Mouse (Mus musculus) embryonic facial prominence, embryonic 15.5 days (tissue): Measurements from ENCODE around the gene Gas2l2. TPM values are rescaled to one million over a fixed set of nuclear protein-coding genes. Genes with fewer than 3 reads are reported as not detected.
A peak's percentile ranks its signal among the peaks of the same experiment; 100 is the strongest.

Experiments used
- ATAC-seq: fragments of 200-750 bp; cut with Nextera tagmentation; 2 replicates; pipeline ENCODE4 v1.8.0; 2017; ENCODE audit warnings: low read depth, moderate TSS enrichment; ENCODE audit not compliant: insufficient number of reproducible peaks, low FRiP score, low TSS enrichment
- H3K27ac ChIP-seq: fragments of 300-500 bp; sonication (generic); replicated peaks from 2 replicates; pipeline ENCODE4 v1.5.1; 2015; ENCODE audit warnings: mild to moderate bottlenecking, inconsistent platforms
- H3K27me3 ChIP-seq: fragments of 300-500 bp; sonication (generic); 2 replicates; pipeline ENCODE4 v1.6.1; 2015; ENCODE audit warnings: inconsistent platforms
- H3K36me3 ChIP-seq: fragments of 300-500 bp; sonication (generic); 2 replicates; pipeline ENCODE4 v1.6.1; 2015; ENCODE audit warnings: mild to moderate bottlenecking, inconsistent platforms
- H3K4me1 ChIP-seq: fragments of 300-500 bp; sonication (generic); 2 replicates; pipeline ENCODE4 v1.6.1; 2015; ENCODE audit warnings: inconsistent platforms
- H3K4me2 ChIP-seq: fragments of 300-500 bp; sonication (generic); replicated peaks from 2 replicates; pipeline ENCODE4 v1.6.1; 2015; ENCODE audit warnings: mild to moderate bottlenecking, inconsistent platforms
- H3K4me3 ChIP-seq: fragments of 300-500 bp; sonication (generic); replicated peaks from 2 replicates; pipeline ENCODE4 v1.5.1; 2015; ENCODE audit warnings: mild to moderate bottlenecking, inconsistent platforms
- H3K9ac ChIP-seq: fragments of 300-500 bp; sonication (generic); 2 replicates; pipeline ENCODE4 v1.6.1; 2015; ENCODE audit warnings: inconsistent platforms
- H3K9me3 ChIP-seq: fragments of 300-500 bp; sonication (generic); replicated peaks from 2 replicates; pipeline ENCODE4 v1.6.1; 2016; ENCODE audit warnings: inconsistent platforms
- WGBS: fragments of 180-500 bp; shearing (Covaris S2); methylation state at CpG from one replicate; pipeline ENCODE4 v1.1.7; 2015; 5-methylcytosine and 5-hydroxymethylcytosine counted together
- polyA plus RNA-seq: library from polyadenylated mRNA; unstranded; fragments of >200 nt; fragmentation: Nextera tagmentation; extraction: Ambion mirVana; gene quantifications from 2 replicates; pipeline ENCODE4 v1.2.1, GENCODE M21; 2015

Gas2l2 gene
- polyA plus RNA-seq, 1 experiment from 2014 or later = 0.91 TPM

DNA sequence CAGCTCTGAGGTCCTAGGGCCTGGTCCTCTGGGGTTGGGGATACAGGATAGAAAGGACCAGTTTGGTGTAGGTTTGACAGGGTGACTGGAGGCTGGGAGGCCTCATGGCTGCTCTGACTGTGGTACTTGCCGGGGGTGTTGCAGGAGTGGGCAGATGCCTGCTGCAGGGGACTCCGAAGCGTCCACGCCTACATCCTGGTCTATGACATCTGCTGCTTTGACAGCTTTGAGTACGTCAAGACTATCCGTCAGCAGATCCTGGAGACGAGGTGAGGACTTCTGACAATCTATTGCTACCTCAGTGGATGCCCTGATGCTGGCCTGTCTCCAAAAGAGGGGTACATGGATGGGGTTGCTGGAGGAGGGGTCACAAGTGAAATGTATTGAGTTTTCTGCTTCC is 11.5 kb downstream of the Gas2l2 start:
- peaks cover 5% of the 10 kb centered on the region for H3K4me1 ChIP-seq
- H3K36me3 ChIP-seq = no peaks in the 10 kb centered on the region
- no peak overlapping the region for H3K27ac ChIP-seq
- no peak overlapping the region for H3K4me2 ChIP-seq
- WGBS = 81% methylated on average over 7 of the region's 7 CpGs
- peaks cover 46% of the 10 kb centered on the region for H3K27me3 ChIP-seq
- ATAC-seq = no peak
- H3K9ac ChIP-seq = no peak overlapping the region
- no peak overlapping the region for H3K4me3 ChIP-seq
- H3K9me3 ChIP-seq = no peaks in the 10 kb centered on the region

DNA sequence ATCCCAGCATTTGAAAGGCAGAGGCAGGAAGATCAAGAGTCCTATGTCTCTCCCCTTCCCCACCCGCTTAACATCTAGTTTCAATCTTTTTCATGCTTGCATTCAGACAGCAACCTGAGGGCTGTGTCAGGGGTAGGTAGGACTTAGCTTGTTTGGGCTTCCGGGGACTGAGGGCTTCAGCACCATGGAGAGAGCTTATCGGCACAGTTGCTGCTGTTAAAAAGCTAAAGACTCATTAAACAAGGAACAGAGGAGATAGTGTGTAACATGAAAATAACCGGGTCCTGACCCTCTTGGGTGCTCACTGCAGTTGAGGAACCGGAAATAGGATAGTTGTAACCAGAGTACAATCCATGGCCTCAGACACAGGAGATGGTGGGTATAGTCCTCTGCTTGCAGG is 12.2 kb downstream of the Gas2l2 start:
- H3K4me2 ChIP-seq = no peak overlapping the region
- peaks cover 46% of the 10 kb centered on the region for H3K27me3 ChIP-seq
- no peak for ATAC-seq
- H3K4me1 ChIP-seq = peaks cover 5% of the 10 kb centered on the region
- no peak overlapping the region for H3K9ac ChIP-seq
- WGBS = 6% methylated on average over 5 of the region's 5 CpGs
- H3K4me3 ChIP-seq = no peak overlapping the region
- no peaks in the 10 kb centered on the region for H3K9me3 ChIP-seq
- H3K27ac ChIP-seq = no peak overlapping the region
- no peaks in the 10 kb centered on the region for H3K36me3 ChIP-seq

DNA sequence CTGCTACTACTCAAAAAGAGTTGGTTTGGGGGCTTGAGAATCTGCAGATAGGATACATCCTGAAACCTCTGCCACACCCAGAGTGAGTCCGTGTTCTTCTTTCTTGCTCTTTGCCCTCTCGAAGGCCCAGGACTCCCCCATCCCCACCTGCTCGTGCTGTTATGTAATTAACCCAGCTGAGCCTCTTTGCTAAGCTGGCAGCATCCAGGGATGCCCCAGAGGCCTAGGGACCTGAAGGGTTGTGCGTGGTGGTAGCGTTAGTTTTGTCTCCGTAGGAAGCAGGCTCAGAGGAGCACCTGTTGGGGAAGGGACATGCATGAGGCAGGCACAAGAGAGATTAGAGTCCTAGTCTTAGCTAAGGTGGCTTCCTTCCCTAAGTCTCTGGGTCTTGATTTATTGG is 18.7 kb downstream of the Gas2l2 start:
- H3K27me3 ChIP-seq = peaks cover 7% of the 10 kb centered on the region; the same call in 1 of the 2 replicates
- no peak overlapping the region for H3K9ac ChIP-seq
- 43% methylated on average over 6 of the region's 6 CpGs for WGBS
- peak overlapping the region; percentile 91; the same call in 1 of the 2 replicates for H3K4me2 ChIP-seq
- no peak overlapping the region for H3K27ac ChIP-seq
- peak overlapping the region; percentile 73 for H3K4me3 ChIP-seq
- H3K4me1 ChIP-seq = peaks cover 13% of the 10 kb centered on the region
- no peak for ATAC-seq
- H3K36me3 ChIP-seq = no peaks in the 10 kb centered on the region
- no peaks in the 10 kb centered on the region for H3K9me3 ChIP-seq

DNA sequence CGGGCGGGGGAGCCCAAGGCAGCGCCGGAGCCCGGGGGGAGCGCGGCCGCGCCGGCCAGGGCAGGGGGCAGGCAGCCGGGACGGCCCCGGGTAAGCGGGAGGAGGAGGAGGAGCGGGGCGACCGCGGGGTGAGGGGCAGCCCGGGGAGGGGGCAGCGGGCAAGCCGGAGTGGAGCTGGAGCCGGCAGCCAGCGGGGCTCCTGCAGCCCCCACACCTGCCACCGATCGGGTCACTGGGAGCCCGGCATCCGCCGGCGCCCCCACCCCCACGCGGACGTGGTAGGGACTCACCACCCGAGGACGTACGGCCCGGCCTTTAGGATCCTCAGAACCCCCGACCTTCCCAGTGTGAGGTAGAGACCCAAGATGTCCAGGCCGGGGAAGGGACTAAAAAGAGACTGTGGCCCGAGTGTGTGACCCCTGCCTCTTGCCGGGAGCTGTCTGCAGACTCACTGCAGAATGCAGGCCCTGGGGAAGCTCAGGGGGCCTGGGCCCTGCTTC is 19.4 kb downstream of the Gas2l2 start:
- 2% methylated on average over 34 of the region's 40 CpGs for whole genome bisulfite sequencing
- Histone ChIP-seq H3K4me1 (peaks cover 13% of the 10 kb centered on the region), H3K27me3 (peaks cover 7% of the 10 kb centered on the region; the same call in 1 of the 2 replicates), H3K4me2 (peak overlapping the region; percentile 91), H3K4me3 (peak overlapping the region; percentile 73), H3K27ac (no peak overlapping the region), H3K36me3 (no peaks in the 10 kb centered on the region), H3K9me3 (no peaks in the 10 kb centered on the region), H3K9ac (peak overlapping the region; percentile 54)
- no peak for ATAC-seq

DNA sequence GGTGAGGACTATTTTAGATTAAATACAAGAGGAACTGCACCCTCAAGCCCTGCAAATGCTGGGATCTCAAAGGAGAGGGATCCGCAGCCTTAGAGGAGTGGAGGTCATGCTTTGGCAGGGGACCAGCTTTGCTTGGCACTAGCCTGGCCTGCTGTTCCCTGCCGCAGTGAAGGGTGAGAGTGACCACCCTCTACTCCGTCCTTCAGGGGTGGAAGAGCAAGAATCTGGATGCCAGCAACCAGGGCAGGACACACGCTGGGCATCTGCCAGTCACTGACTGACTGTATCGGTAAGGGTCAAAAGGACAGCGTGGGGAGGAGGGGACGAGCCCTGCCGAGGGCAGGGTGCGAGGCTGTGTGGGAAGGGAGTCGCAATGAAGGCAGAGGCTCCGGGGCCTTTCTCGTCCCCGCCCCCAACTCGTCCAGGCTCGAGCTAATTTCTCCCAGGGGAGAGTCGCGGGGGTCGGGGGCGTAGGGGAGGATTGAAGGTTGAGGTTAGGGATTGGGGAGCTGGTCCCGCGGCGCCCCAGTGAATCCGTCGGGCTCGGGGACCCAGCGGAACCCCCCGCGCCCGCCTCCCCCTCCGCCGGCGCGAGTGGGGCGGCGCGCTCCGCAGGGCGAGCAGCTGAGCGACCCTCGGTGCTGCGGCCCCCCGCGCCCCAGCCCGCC is 20.0 kb downstream of the Gas2l2 start, which contains the start of gene Rasl10b:
Gene Rasl10b (plus strand): TSS at position 51 of the 668 bp plus-strand sequence.
- Histone ChIP-seq H3K9ac (peak within 1 kb of the TSS; percentile 54), H3K36me3 (0 out of 2 replicates have a peak, but pooled peaks cover under 1% of the 10 kb centered on the region), H3K9me3 (no peaks in the 10 kb centered on the region), H3K4me3 (peak within 1 kb of the TSS; percentile 73), H3K27me3 (peaks cover 7% of the 10 kb centered on the region; the same call in 1 of the 2 replicates), H3K27ac (no peak within 1 kb of the TSS), H3K4me2 (peak within 1 kb of the TSS; percentile 91), H3K4me1 (peaks cover 13% of the 10 kb centered on the region)
- ATAC-seq = 0 out of 2 replicates have a peak, but pooled peaks have one; percentile 9
- WGBS = 2% methylated on average over 30 of the region's 44 CpGs

DNA sequence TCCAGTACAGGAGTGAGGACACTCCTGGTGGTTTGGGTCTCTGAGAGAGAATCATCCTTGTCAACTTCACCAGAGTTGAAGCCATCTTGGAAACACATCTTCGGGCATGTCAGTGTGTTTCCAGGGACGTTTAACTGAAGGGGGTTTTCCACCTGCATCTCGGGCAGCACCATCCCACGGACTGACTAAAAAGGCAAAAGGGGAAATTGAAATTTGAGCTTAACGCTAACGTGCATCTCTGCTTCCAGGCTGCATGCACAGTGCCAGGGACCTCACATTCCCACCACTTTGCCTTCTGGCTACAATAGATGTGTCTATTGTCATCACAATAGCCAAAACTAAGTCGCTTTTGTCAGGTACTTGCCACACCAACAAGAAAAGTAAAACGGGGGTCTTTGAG is 21.0 kb downstream of the Gas2l2 start:
- no peak overlapping the region for H3K27ac ChIP-seq
- peaks cover 13% of the 10 kb centered on the region for H3K4me1 ChIP-seq
- 23% methylated on average over 8 of the region's 8 CpGs for WGBS
- H3K9me3 ChIP-seq = no peaks in the 10 kb centered on the region
- ATAC-seq = no peak
- no peak overlapping the region for H3K4me3 ChIP-seq
- peaks cover 7% of the 10 kb centered on the region; the same call in 1 of the 2 replicates for H3K27me3 ChIP-seq
- no peak overlapping the region for H3K9ac ChIP-seq
- H3K4me2 ChIP-seq = no peak overlapping the region
- H3K36me3 ChIP-seq = peaks cover 9% of the 10 kb centered on the region; the same call in 1 of the 2 replicates

DNA sequence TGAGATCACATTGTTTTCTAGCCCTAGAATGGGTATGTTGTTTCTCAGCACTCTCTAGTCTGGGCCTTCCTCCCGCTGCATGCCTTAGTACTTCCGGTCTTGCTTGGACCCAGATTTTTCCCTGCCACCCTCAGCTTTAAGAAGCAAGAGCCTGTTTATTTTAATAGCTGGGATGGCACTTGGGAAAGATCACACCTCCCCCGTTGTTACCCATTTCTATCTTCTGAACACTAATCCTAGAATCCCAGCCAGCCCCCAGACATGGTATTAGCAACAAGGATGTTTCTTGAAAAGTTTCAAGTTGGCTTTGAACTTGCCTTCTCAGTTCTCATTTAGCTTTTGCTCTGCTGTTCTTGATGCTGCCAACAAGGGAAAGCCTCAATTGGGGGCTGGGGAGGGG is 22.9 kb downstream of the Gas2l2 start:
- H3K4me3 ChIP-seq = no peak overlapping the region
- no peak overlapping the region for H3K9ac ChIP-seq
- H3K9me3 ChIP-seq = no peaks in the 10 kb centered on the region
- peaks cover 20% of the 10 kb centered on the region for H3K36me3 ChIP-seq
- peaks cover 13% of the 10 kb centered on the region for H3K4me1 ChIP-seq
- no peak for ATAC-seq
- no peaks in the 10 kb centered on the region; the same call in 1 of the 2 replicates for H3K27me3 ChIP-seq
- no peak overlapping the region for H3K27ac ChIP-seq
- no peak overlapping the region for H3K4me2 ChIP-seq
- 61% methylated on average over 3 of the region's 3 CpGs for WGBS

DNA sequence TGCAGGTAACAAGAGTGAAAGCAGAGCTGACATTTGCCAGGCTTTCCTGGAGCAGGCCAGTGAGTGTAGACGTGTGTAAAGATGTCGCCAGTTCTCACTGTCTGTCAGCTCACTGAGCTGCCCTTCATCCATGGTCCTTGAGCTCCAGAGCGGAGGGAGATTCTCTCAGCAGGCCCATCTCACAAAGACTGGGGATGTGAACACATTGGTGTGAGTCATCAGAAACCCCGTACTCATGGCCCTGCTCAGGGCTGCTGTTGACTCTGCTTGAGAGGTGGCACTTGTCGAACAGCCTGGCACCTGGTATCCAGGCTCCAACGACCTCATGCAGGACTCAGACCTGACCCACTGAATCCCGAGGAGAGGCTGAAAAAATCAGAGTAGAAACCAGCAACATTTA is 25.5 kb downstream of the Gas2l2 start:
- no peak overlapping the region for H3K4me3 ChIP-seq
- H3K27ac ChIP-seq = no peak overlapping the region
- 88% methylated on average over 7 of the region's 7 CpGs for WGBS
- H3K36me3 ChIP-seq = peaks cover 23% of the 10 kb centered on the region
- ATAC-seq = no peak
- H3K27me3 ChIP-seq = no peaks in the 10 kb centered on the region
- H3K9ac ChIP-seq = no peak overlapping the region
- no peak overlapping the region for H3K4me2 ChIP-seq
- no peaks in the 10 kb centered on the region for H3K4me1 ChIP-seq
- no peaks in the 10 kb centered on the region for H3K9me3 ChIP-seq

DNA sequence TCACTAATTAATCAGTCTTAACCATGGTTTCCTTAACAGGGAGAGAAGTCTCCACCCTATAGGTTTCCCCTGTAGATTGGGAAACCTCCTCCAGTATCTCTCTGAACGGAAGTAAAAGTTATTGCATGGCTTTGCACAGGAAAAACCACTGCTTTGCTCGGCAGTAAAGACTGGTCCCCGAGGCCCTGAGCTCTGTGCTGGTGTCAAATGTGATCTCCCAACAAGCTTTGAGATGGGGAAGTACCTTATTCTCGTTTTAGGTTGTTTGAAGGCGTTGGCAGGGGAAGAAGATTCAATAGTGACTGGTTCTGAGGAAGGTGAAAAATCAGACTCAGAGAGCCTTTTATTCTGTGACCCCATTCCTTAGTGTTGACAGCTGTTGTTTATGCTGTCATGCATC is 30.5 kb downstream of the Gas2l2 start:
- no peaks in the 10 kb centered on the region for H3K9me3 ChIP-seq
- H3K27me3 ChIP-seq = no peaks in the 10 kb centered on the region
- ATAC-seq = no peak
- H3K36me3 ChIP-seq = peaks cover 33% of the 10 kb centered on the region
- H3K4me3 ChIP-seq = no peak overlapping the region
- no peak overlapping the region for H3K27ac ChIP-seq
- H3K9ac ChIP-seq = no peak overlapping the region
- H3K4me2 ChIP-seq = no peak overlapping the region
- no peaks in the 10 kb centered on the region for H3K4me1 ChIP-seq
- WGBS = 74% methylated on average over 5 of the region's 5 CpGs

DNA sequence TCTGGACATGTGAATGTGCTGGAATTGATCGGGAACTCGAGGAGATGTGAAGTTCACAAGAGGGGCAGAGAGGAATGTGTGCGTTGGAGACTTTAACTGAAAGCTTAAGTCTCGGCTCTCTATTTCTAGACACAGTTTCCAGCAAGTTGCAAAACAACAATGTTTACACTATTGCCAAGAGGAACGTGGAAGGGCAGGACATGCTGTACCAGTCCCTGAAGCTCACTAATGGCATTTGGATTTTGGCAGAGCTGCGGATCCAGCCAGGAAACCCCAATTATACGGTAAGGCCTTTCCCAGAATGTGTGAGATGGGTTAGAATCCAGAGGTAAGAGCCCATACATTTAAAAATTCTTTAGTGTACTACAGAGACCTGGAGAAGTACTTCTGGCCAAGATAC is 31.6 kb downstream of the Gas2l2 start:
- peaks cover 31% of the 10 kb centered on the region for H3K36me3 ChIP-seq

DNA sequence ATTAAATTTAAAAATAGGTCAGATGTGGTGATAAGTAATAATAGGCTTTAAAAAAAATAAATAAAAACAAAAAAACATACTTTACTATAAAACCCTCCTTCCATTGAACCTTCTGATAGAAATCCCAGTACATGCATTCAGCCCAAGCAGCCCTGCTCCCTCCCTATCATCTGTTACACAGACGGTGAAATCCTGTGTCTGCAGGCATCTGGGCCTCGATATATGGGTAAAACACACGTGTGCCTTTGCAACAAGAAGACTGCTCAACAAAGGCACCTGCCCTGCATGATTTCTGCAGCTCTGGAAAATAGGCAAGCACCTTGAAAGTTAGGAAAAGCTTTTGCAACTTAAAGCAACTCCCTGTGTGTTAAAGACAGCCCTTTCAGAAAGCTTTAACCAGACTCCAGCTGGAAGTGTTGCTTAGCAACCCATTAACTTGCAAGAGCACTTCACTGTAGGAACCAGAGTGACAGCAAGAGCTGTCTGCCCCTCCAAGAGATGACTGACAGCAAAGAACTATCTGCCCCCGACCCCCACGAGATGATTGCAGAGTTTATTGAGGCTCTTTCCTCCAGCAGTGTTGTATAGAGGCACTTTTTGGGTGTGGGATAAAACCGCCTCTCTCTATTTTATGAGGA is 34.3 kb downstream of the Gas2l2 start:
- Histone ChIP-seq H3K27ac (no peak overlapping the region), H3K27me3 (no peaks in the 10 kb centered on the region), H3K36me3 (peaks cover 46% of the 10 kb centered on the region), H3K4me2 (no peak overlapping the region), H3K9me3 (no peaks in the 10 kb centered on the region), H3K4me3 (no peak overlapping the region), H3K4me1 (no peaks in the 10 kb centered on the region), H3K9ac (no peak overlapping the region)
- ATAC-seq = no peak
- 46% methylated on average over 6 of the region's 6 CpGs for WGBS

More for the DNA sequence above, 31.6 kb downstream of the Gas2l2 start:
- no peaks in the 10 kb centered on the region for H3K9me3 ChIP-seq
- no peaks in the 10 kb centered on the region for H3K4me1 ChIP-seq
- ATAC-seq = no peak
- no peaks in the 10 kb centered on the region for H3K27me3 ChIP-seq
- no peak overlapping the region for H3K9ac ChIP-seq
- no peak overlapping the region for H3K27ac ChIP-seq
- H3K4me3 ChIP-seq = no peak overlapping the region
- no peak overlapping the region for H3K4me2 ChIP-seq
- 81% methylated on average over 7 of the region's 7 CpGs for WGBS
